Mouse (Mus musculus) ES-CJ7 (cell line): ENCODE measurements around the gene Hivep3.

Source experiments
- DNase-seq: peaks from one replicate; pipeline ENCODE4 v3.0.0; 2011; ENCODE audit warnings: low read depth, low spot score

Gene Hivep3

DNA sequence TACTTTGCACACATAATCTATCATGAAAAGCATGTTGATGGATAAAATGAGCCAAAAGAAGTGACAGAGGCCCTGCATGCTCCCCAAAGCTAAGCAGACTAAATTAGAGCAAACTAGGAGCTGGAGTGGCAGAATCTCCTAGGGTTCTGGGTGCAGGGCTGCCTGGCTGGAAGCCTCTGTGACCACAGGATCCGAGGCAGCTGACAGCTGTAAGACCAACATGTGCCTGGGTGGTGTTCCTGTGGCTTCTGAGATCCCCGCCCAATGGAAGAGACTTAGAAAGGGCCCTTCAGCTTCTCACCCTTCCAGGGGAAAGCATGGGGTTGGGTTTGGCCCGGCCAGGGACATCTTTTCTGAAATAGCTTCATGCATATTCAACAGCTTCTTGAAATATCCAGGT, 274.3 kb downstream of the Hivep3 start:
- no peak for DNase-seq

DNA sequence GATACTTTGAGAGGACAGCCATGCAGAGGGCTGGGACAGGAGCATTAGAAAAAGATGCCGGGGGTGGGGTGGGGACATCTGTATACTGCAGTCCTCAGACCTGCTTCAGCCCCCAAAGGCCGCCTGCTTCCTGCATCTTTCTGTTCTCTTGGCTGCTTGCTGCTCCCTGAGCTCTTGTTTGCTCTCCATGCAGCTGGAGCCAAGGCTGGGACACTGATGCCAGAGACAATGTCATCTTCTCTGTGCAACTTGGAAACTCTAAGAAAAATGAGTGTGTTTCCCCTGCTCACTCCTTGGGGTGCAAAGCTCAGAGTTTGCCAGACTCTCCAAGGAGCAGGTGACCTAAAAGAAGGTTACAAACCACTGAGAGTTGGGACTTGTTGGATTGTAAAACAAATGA, 275.6 kb downstream of the Hivep3 start:
- DNase-seq = no peak

DNA sequence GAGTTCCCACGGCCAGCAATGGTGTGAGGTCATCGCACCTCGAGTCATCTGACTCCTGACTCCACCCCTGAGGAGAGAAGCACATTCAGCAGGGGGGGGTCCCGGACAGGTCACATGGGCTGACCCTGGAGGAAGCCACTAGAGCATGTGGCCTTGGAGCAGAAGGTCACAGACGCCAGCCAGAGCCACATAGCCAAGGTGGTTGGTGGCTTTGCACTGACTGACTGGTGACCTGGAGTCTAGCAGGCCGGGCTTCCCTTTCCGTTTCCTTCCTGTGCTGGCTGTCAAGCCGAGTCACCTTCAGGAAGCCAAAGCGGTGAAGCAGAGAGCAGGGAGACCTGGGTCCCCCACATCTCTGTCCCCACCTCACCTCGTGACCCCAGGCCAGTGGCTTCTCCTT, 278.2 kb downstream of the Hivep3 start:
- no peak for DNase-seq

DNA sequence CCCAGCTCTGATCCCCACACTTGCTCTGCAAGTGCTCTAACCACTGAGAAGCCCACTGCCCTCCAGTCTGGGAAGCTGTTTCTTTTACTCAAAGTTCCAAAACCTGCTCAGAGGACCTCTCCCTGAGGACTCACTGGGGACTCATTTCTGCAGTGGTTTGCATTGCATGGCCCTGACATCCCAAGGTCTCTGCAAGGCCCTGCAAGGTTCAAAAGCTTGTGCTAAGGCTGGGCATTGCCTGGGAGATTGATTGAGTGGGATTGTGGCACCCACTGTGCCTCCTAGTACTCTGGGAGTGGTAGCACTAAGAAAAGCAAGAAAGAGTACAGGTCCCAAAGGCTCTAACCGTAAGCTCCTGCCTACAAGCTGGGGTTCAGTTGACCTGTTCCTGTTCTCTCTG, 279.3 kb downstream of the Hivep3 start:
- no peak for DNase-seq

DNA sequence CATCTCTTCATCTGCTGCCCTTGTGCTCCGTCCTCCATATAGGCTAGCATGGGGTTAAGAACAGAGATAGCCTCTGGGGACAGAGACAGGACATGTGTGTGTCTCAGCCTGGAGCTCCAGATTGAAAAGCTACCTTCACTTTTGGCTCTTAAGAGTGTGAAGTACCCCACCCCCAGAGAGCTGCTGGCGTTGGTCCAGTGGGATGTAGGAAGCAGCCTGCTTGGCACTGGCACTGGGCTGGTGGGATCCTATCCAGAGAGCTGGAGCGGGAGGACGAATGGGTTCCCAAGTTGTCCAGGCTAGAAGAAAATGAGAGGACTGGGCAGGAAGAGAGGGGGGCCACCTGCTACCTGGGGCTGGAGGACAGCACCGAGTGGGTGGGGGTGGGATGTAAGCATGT, 284.8 kb downstream of the Hivep3 start:
- no peak for DNase-seq

DNA sequence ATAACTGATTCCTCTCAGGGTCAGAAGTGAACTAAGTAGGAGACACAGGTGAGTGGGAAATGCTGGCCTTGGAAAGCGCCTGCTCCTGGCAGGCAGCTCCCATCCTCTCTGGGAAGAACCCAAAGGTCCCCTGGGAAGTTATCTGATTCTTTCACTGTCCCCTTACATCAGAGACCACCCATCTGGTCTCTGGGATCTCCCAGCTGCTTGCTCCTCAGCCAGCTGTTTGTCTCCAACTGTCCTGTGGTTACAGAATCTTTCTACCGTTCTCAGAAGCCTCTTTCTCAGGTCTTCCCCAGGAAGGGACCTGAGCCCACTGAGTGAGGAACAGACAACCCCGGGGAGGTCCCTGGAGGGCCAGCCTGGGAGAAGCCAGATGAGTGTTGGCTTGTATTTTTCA, 288.8 kb downstream of the Hivep3 start:
- DNase-seq = no peak

DNA sequence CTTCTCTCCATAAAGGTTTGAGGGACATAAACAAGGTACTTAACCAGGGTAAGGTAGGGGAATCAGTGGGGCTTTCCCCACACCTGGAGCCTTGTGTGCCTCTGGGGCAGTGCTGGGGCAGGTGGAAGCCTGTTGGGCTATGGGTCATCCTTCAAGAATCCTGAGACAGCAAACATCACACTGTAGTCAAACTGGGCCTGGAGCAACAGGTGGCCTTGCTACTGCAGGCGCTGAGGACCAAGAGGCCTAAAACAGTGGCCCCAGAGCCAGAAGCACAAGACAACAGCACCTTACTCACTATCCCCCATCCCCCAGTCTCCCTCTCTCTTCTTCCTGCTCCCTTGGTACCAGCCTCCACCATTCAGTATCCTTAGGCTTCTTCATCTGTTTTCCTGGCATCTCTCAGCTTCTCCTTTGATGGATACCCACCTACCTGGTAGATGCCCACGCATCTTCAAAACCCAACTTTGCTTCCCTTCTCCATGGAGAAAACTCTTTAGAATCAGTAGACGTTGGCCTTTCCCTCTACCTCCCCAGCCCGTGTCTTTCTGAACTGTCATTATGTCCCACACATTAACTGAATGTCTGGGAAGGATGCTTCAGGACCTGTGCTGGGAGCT, 289.7 kb downstream of the Hivep3 start:
- DNase-seq = no peak

DNA sequence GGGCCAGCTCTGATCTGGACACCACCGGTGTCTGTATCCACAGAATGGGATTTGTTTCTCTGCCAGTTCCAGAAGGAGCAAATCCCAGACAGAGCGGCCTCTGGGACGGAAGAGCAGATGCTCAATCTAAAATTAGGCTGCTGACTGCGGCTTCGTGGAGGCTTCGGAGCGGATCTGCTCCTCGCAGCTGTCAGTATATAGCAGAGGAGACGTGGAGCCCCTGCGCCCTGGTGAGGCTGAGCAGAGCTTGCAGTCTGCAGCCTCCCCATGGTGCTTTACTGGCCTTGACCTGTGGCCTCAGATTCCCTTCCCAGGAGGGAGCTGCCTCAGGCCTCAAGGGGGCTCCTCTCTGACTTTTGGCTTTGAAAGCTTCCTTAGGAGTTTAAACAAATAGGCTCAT, 290.5 kb downstream of the Hivep3 start:
- DNase-seq = peak; percentile 10

DNA sequence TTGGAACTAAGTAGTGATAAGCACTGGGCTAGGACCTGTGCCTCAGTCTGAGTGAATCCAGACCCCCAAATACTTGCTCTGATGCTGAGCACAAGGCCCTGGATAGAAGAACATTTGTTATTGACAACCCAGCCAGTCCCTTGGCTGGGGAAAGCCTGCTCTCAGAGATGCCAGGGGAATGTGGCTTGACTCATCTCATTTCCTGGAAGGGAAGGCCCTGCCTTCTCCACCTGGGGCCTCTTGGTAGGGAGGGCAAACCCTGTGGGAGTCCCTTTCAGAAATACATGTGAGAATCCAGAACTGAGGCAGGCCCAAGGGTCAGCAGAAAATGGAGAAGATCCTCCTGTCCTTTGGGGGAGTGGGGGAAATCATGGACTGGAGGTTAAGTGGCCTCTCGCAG, 294.1 kb downstream of the Hivep3 start:
- no peak for DNase-seq

DNA sequence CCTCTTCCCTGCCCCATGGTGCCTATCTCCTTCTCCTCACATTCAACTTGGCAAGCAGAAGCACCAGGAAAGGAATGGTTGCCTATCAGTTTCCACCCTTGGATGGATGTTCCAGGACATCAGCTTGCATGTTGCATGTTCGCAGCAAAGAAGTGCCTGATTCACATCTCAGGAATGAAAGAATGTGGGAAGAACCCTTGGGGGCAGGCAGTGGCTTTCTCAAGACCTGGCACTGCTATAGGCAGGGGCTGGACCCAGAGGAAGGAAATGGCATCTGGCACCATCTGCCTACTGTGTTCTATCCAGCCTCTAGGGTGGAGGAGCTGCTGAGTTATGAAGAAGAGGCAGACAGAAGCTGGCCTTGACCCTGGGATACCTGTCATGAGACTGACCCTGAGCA, 296.4 kb downstream of the Hivep3 start:
- DNase-seq = no peak

DNA sequence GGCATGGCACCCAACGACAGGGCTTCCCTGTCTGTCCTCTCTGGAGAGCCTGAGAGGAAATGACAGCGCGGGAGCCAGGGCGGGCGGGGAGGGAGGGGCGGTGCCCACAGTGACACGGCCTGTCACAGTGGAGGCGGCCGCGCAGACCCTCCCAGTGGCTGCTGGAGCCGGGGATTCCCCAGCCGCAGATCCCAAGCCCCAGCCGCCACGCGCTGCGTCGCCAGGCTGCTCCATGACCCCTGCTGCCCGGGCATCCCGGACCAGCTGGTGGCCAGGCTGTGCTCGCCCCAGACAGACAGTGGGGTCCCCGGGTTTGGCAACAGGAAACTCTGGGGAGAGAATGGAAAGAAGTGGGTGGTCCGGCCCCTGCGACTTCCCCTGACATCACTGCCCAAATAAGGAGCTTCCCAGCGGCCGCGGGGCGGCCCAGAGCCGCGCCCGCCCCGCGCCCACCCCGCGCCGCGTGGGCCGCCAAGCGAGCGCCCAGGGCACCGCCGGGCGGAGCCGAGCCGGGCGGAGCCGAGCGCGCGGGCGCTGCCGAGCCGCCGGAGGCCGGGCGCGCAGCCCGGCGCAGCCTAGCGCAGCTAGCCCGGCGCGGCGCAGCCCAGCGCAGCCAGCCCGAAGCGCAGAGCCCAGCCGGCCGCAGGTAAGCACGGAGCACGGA, 298.9 kb downstream of the Hivep3 start:
- peak; percentile 5 for DNase-seq

DNA sequence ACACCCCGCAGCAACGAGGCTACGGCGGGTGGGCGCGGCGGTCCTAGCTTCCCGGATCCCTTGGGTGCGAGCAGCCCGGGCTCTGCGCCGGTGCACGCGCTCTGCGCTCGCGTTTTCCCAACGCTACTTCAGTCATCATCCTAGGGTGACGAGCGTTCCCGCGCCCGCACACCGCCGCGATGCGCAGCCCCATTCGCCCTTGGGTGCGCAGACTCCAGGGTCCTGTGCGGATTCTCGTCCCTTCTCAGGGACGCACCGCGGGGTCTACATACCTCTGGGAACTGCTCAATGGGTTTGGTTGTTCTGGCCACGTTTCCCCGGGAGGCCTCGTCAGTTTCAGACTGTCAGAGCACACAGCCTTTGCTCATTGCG, 299.4 kb downstream of the Hivep3 start:
- no peak for DNase-seq

DNA sequence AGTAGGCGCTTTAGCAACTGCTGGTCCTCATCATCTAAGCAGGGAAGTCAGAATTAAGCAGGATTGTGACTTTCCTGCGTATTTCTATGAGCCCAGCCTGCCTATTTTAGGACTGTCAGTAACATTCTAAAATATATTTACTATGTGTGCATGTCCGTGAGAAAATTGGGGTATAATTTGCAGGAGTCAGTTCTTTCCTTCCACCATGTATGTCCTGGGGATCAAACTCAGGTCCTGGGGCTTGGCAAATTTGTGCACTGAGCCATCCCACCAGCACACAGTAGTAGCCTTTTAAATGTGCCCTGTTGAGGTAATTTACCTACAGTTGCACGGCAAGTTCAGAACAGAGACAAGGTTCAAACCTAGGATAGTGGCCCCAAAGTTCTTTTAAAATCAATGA, 302.7 kb downstream of the Hivep3 start:
- no peak for DNase-seq

DNA sequence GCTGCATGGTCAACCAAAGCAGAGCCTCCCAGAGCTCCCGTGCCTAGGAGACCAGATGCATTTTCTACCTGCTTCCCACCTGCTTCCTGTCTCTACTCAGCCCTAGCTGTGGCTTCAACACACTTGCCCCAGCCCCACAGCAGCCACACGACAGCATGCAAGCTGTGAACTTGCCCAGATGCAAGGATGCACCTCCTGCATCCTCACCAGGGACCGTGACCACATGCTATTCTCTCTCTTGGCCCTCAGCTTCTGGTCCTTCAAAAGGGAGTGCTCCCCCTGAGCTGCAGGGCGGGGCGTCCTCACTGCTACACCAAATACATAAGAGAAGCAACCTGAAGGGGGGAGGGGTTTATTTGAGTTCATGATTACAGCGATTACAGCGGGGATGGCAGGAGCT, 303.4 kb downstream of the Hivep3 start:
- no peak for DNase-seq

DNA sequence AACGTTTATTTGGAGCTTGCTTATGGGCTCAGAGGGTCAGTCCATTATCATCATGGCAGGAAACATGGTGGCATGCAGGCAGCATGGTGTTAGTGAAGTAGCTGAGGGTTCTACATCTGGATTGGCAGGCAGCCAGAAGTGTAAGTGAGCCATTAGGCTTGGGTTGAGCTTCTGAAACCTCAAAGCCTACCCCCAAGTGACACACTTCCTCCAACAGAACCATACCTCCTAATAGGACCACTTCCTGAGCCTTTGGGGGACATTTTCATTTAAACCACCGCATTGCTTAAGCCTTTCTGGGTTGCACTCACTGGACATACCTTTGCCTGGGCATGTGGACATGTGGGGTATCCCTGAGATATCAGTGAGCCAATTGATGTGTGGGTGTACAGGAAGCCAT, 307.9 kb downstream of the Hivep3 start:
- no peak for DNase-seq

DNA sequence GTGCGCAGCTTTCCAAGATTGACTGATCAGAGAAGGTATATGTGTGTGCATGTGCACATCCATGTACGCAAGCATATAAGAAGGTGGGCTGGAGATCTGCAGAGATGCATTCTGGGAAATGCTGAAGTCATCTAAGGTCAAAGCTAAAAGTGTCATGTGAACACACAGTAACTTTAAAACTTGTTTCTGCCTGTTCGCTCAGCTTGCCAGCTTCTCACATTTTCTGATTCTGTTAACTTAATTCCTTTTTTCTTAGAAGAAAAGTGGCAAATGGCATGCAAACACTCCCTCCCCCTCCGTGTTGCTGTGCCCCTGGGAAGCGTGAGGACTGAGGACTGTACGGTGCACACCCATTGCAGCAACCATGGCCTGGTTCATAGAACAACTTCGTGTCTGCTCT, 308.9 kb downstream of the Hivep3 start:
- no peak for DNase-seq

DNA sequence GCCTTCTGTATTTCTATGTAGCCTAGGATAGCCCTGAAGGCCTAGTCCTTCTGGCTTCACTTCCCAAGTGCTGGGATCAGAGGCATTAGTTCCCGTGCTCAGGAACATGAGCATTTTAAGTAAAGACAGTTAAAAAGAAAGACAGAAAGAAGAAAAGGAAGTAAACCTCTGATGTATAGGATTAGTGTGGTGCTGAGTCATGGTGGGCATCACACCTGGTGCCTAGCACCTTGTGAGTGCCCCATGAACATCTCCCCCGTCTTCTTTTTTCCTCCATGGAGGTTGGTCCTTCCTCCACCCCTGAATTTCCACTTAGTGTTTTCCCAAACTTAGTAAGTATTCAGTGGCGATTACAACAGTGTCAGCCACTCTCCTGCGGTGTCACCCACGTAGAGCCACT, 311.0 kb downstream of the Hivep3 start:
- DNase-seq = no peak

DNA sequence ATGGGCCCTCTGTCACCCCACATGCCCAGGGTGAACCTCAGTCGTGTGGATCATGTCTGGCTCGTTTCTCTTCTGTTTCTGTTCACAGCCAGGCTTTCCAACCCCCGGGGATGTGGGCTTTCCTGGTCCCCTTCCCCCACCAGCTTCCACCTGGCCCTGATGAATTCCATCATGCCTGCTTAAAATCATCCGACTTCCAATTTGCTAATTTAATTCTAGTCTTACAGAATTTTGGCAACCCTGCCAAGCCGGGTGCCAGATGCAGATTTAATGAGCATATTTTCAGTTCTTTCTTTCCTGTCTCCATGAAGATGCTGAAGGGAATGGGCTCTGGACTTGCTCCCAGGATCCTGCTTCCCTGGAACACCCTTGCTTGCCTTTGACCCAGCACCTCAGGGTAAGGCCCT, 311.6 kb downstream of the Hivep3 start:
- DNase-seq = no peak

DNA sequence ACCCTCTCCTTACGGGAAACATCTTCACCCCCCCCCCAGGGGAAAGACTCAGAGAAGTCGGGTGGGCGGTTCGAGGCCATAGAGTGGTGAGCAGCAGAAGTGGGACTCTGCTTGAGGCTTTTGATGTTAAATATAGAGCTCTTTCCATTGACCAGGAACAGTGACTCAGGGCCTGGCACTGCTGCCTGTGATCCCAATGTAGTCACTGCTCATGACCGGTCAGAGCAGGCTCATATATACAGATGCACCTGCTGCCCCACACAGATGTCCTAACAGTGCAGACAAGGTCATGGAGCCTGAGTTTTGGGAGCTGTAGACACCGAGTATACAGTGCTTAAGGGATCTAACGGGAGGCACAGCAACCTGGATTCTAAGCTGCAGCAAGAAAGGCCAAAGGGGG, 312.3 kb downstream of the Hivep3 start:
- DNase-seq = no peak

DNA sequence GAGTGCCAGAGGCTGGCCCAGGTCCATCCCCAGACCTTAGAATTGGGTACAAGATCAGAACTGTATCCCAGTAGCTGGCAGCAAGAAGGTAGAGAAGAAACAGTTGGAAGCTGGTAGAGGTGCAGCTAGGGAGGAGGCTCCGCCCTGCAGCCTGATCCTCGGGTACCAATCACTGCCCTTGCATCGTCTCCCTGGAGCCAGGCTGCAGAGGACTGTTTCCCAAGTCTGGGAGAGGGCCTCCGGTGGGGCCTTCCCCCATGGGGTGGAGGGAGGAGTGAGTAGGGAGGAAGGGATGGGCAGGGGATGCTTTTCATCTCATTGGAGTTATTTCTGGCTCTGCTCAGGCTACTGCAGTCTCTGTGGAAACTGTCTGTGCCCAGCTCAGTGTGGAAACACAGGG, 313.5 kb downstream of the Hivep3 start:
- DNase-seq = no peak

DNA sequence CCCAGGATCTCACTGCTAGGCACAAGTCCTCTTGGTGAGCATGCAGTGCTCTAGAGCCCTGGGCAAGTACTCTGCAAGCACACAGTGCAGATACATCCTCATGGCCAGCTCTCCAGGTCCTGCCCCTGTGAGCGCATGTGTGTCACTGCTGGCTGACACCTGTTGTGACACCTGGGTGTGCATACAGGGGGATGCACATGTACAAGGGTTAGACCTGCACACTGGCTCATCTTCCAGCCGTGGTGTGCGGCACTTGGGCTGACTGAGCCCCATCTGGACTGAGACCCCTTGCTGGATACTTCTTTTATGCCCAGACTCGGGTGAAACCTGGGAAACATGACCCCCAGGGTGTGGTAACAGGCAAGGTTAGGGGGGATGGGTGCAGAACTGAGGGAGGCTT, 314.7 kb downstream of the Hivep3 start:
- no peak for DNase-seq

DNA sequence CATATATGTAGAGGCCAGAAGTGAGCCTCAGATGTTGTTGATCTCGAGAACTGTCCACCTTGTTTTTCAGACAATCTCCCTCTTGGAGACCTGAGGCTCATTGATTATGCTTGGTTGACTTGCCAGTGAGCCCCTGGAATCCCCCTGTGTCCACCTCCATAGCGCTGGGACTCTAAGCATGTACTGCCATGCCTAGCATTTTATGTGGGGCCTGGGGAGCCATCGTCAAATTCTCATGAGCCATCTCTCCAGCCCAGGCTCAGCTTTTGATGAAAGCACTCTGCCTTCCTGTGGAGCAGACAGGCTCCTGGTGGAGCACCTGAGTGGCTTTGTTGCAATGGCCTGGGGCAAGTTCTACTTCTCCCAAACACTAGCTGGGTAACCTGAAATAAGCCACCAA, 316.3 kb downstream of the Hivep3 start:
- DNase-seq = no peak

DNA sequence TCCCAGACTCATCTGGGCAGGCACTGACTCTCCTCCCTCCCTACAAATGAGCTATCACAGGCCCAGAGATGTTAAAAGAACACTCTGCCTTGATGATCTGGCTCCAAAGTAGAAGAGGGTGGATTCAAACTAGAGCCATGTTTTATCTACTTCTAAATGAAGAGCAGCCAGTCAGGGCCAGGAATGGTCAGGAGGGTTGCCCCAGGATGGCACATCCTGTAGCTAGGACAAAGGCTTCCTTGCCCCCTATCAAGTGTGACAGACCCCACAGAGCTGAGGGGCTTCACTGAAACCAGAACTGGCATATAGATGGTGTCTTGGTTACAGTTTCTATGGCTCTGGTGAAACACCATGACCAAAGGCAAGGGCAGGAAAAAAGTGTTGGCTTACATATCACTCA, 318.9 kb downstream of the Hivep3 start:
- DNase-seq = no peak
